28 mouse cellular contexts compared by ENCODE assay signal in genomic region chr17:45487216-45487615, GRCm38 (mm10). TPM values are rescaled to one million over a fixed set of nuclear protein-coding genes. Genes with fewer than 3 reads are reported as not detected.
A peak's percentile ranks its signal among the peaks of the same experiment; 100 is the strongest.
DNase-seq lines count a peak whose midpoint lies in the region; ATAC-seq and TF ChIP-seq lines count a peak whose summit lies in the region.
"Had no signal": no experiment of that assay in that cellular context is flagged by ENCODE, and none has a peak within 500 bp of the region (broad histone marks: within the 10 kb centered on the region; RNA-seq: fewer than 3 reads in every experiment).

No protein-coding gene starts in this region.

- H3K9me3 ChIP-seq in heart, postnatal 0 days (replicated peaks; ENCODE audit: control insufficient read depth, low read length), result no peaks in the 10 kb centered on the region
- H3K9me3 ChIP-seq: embryonic facial prominence, embryonic 10.5 days; forebrain, embryonic 15.5 days; heart, embryonic 12.5 days; hindbrain, embryonic 13.5 days; limb, embryonic 12.5 days; liver, embryonic 12.5 days; midbrain, embryonic 15.5 days; neural tube, embryonic 13.5 days had no signal

- no peaks in the 10 kb centered on the region for H3K27me3 ChIP-seq in heart, postnatal 0 days (ENCODE audit: control insufficient read depth, insufficient read depth, low read length)
- H3K27me3 ChIP-seq: forebrain, embryonic 15.5 days; limb, embryonic 12.5 days; midbrain, embryonic 15.5 days had no signal

- ATAC-seq in heart, postnatal 0 days (ENCODE audit: insufficient read depth, low read depth), result no peak
- ATAC-seq: CD4-positive, CD25-positive, alpha-beta regulatory T cell, adult 4 months; forebrain, embryonic 15.5 days; inflammation-experienced regulatory T-cells, adult 6 months; liver, embryonic 12.5 days; midbrain, embryonic 15.5 days had no signal

- H3K4me2 ChIP-seq in heart, postnatal 0 days (ENCODE audit: low read depth, low read length), result no peak overlapping the region
- H3K4me2 ChIP-seq: forebrain, embryonic 15.5 days; heart, embryonic 12.5 days; hindbrain, embryonic 13.5 days; limb, embryonic 12.5 days; liver, embryonic 12.5 days; midbrain, embryonic 15.5 days; neural tube, embryonic 13.5 days had no signal

- H3K4me1 ChIP-seq in heart, postnatal 0 days (ENCODE audit: control insufficient read depth, insufficient read depth), result no peaks in the 10 kb centered on the region
- H3K4me1 ChIP-seq: embryonic facial prominence, embryonic 10.5 days; forebrain, embryonic 15.5 days; hindbrain, embryonic 13.5 days; limb, embryonic 12.5 days; liver, embryonic 12.5 days; midbrain, embryonic 15.5 days had no signal

- H3K9ac ChIP-seq in heart, postnatal 0 days (replicated peaks; ENCODE audit: low read depth, low read length), result no peak overlapping the region
- H3K9ac ChIP-seq: forebrain, embryonic 15.5 days; heart, embryonic 12.5 days; hindbrain, embryonic 13.5 days; limb, embryonic 12.5 days; liver, embryonic 12.5 days; midbrain, embryonic 15.5 days; neural tube, embryonic 13.5 days had no signal

- WGBS in heart, postnatal 0 days, result 9% methylated on average over 5 of the region's 5 CpGs

- H3K4me3 ChIP-seq in heart, postnatal 0 days (ENCODE audit: low read depth, low read length), result peak overlapping the region; percentile 1; the same call in 1 of the 2 replicates
- H3K4me3 ChIP-seq: embryonic facial prominence, embryonic 10.5 days; forebrain, embryonic 15.5 days; heart, embryonic 12.5 days; hindbrain, embryonic 13.5 days; limb, embryonic 12.5 days; liver, embryonic 12.5 days; midbrain, embryonic 15.5 days; neural tube, embryonic 13.5 days had no signal

- TF ChIP-seq EP300 in heart, postnatal 0 days (IDR thresholded peaks at IDR 0.05; ENCODE audit: low read depth), result no peak

- no peak for TF ChIP-seq CTCF in heart, postnatal 0 days (IDR thresholded peaks at IDR 0.05; ENCODE audit: low read depth)

- peak overlapping the region; percentile 30; the same call in 1 of the 2 replicates for H3K27ac ChIP-seq in heart, postnatal 0 days (ENCODE audit: low read depth)
- H3K27ac ChIP-seq: embryonic facial prominence, embryonic 10.5 days; forebrain, embryonic 15.5 days; hindbrain, embryonic 13.5 days; kidney, postnatal 0 days; limb, embryonic 12.5 days; liver, embryonic 12.5 days; midbrain, embryonic 15.5 days; neural tube, embryonic 13.5 days had no signal

- no peak for DNase-seq in heart, postnatal 0 days (ENCODE audit: low spot score)
- no peak for DNase-seq in heart, adult 8-10 months (ENCODE audit: low spot score)
- peak; percentile 39 for DNase-seq in ZHBTc4 (ENCODE audit: low read depth, low spot score)
- DNase-seq in thymus, postnatal 0 days (ENCODE audit: low spot score), result peak; percentile 90
- DNase-seq in kidney, postnatal 10 days, result no peak
- no peak for DNase-seq in right cerebral cortex, postnatal 10 days (ENCODE audit: low spot score in 2 of 2)
- DNase-seq in ovary, adult 18-20 months (ENCODE audit: low spot score), result no peak
- DNase-seq: adrenal gland, postnatal 10 days; cerebellum, adult 8-10 months; cerebellum, postnatal 36 days; gastrocnemius, postnatal 14 days; heart, adult 11 months; kidney, adult 2 months; lung, adult 2 months; lung, postnatal 4 days had no signal

- no peaks in the 10 kb centered on the region for H3K36me3 ChIP-seq in heart, postnatal 0 days (replicated peaks; ENCODE audit: control insufficient read depth, insufficient read depth, low read length)
- H3K36me3 ChIP-seq: embryonic facial prominence, embryonic 10.5 days; forebrain, embryonic 15.5 days; heart, embryonic 12.5 days; hindbrain, embryonic 13.5 days; limb, embryonic 12.5 days; liver, embryonic 12.5 days; midbrain, embryonic 15.5 days; neural tube, embryonic 13.5 days had no signal

RNA-seq across cellular contexts. Expression of gene Spats1, which starts 12.0 kb away (rescaled TPM):
- not detected in 2 replicates for total RNA-seq in heart, postnatal 0 days (2014; rRNA removed; ENCODE audit: low replicate concordance)
- 1.0 TPM in 2 replicates for polyA plus RNA-seq in heart, postnatal 0 days (2015; fragmentation: Nextera tagmentation; extraction: Ambion mirVana)
- under 1 TPM in 3 of 4 experiments, not detected in 1; 0.28 to 0.47 (median 0.38) TPM for total RNA-seq in heart, adult 8-10 months (2022)
- polyA plus RNA-seq in thymus, postnatal 0 days (2015; fragmentation: Nextera tagmentation; extraction: Ambion mirVana), result 0.37 and 0.65 TPM in 2 replicates
- polyA plus RNA-seq: small intestine, adult 2 months had no signal

RNA-seq across cellular contexts. Expression of gene Aars2, which starts 19.4 kb away (rescaled TPM):
- total RNA-seq in heart, postnatal 0 days (2014; rRNA removed; ENCODE audit: low replicate concordance), result 25.6 and 33.7 TPM in 2 replicates
- 13.9 and 15.0 TPM in 2 replicates for polyA plus RNA-seq in heart, postnatal 0 days (2015; fragmentation: Nextera tagmentation; extraction: Ambion mirVana)
- 10 to 100 TPM; 18.7 to 21.1 (median 19.9) TPM for total RNA-seq in heart, adult 8-10 months (2022)
- 26.9 and 27.7 TPM in 2 replicates for polyA plus RNA-seq in thymus, postnatal 0 days (2015; fragmentation: Nextera tagmentation; extraction: Ambion mirVana)

RNA-seq across cellular contexts. Expression of gene Tcte1, which starts 36.0 kb away (rescaled TPM):
- not detected in 2 replicates for total RNA-seq in heart, postnatal 0 days (2014; rRNA removed; ENCODE audit: low replicate concordance)
- 0.11 TPM in 1 of 2 replicates, not detected in the other for polyA plus RNA-seq in heart, postnatal 0 days (2015; fragmentation: Nextera tagmentation; extraction: Ambion mirVana)
- not detected for total RNA-seq in heart, adult 8-10 months (2022)
- polyA plus RNA-seq in thymus, postnatal 0 days (2015; fragmentation: Nextera tagmentation; extraction: Ambion mirVana), result 1.3 and 3.0 TPM in 2 replicates
- total RNA-seq: adrenal gland, postnatal 10 days; gastrocnemius, postnatal 14 days; heart, postnatal 25 days had no signal
- polyA plus RNA-seq: CD4-positive, CD25-positive, alpha-beta regulatory T cell, adult 4 months; inflammation-experienced regulatory T-cells, adult 6 months had no signal

RNA-seq across cellular contexts. Expression of gene Cdc5l, which starts 53.7 kb away (rescaled TPM):
- 16.5 and 19.6 TPM in 2 replicates for total RNA-seq in heart, postnatal 0 days (2014; rRNA removed; ENCODE audit: low replicate concordance)
- 31.5 and 35.8 TPM in 2 replicates for polyA plus RNA-seq in heart, postnatal 0 days (2015; fragmentation: Nextera tagmentation; extraction: Ambion mirVana)
- total RNA-seq in heart, adult 8-10 months (2022), result 10 to 100 TPM; 36.1 to 40.2 (median 38.7) TPM
- polyA plus RNA-seq in thymus, postnatal 0 days (2015; fragmentation: Nextera tagmentation; extraction: Ambion mirVana), result 77.0 and 86.8 TPM in 2 replicates

Comparison
In these comparisons a context has a peak if more than half of its experiments do, and no peak if none do; other contexts are left out.
1. DNase-seq: peak in ZHBTc4 (single experiment) and thymus, postnatal 0 days (single experiment); none in heart, postnatal 0 days (single experiment), heart, adult 8-10 months (single experiment), kidney, postnatal 10 days (single experiment), right cerebral cortex, postnatal 10 days (0 of 2) and ovary, adult 18-20 months (single experiment).